Mouse (Mus musculus): ENCODE data around the gene Jag2. TPM values are rescaled to one million over a fixed set of nuclear protein-coding genes. Genes with fewer than 3 reads are reported as not detected.

Jag2 gene
- polyA plus RNA-seq, 1 experiment from 2014 or later = 3.2 TPM

DNA sequence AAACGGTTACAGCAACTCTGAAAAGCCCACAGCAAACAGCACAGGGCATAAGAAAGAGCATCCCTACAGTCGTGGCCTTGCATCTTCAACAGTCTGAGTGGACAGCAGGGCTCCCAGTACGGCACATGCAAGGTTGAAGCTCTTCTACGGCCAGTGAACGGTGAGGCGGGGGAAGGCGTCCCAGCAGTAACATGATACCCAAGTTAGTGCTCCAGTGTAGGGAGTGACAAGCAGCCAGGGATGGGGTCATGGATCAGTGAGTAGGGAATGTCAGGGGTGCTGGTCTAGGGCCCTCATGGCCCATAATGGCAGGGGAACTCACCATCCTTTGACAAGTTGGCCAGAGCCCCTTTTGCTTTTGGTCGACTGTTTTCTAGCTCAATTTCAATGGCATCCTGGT is 39.4 kb upstream of the Jag2 start:
- Histone ChIP-seq H3K27me3 (ENCODE audit: control insufficient read depth, insufficient read depth, low read length) (no peaks in the 10 kb centered on the region), H3K4me1 (replicated peaks; ENCODE audit: control insufficient read depth, insufficient read depth) (no peaks in the 10 kb centered on the region), H3K4me3 (ENCODE audit: low read depth, low read length) (no peak overlapping the region), H3K4me2 (replicated peaks; ENCODE audit: low read depth) (no peak overlapping the region), H3K9ac (ENCODE audit: low read length) (no peak overlapping the region), H3K27ac (replicated peaks) (no peak overlapping the region), H3K9me3 (ENCODE audit: control insufficient read depth, low read length) (no peaks in the 10 kb centered on the region), H3K36me3 (ENCODE audit: control insufficient read depth, insufficient read depth, low read length) (peaks cover 69% of the 10 kb centered on the region)
- no peak for TF ChIP-seq CTCF (IDR thresholded peaks at IDR 0.05; ENCODE audit: low read depth)
- TF ChIP-seq EP300 (optimal IDR thresholded peaks at IDR 0.05) = no peak
- DNase-seq (ENCODE audit: low spot score) (no peak), ATAC-seq (ENCODE audit: low FRiP score, low TSS enrichment) (no peak)
- WGBS = 75% methylated on average over 8 of the region's 8 CpGs

DNA sequence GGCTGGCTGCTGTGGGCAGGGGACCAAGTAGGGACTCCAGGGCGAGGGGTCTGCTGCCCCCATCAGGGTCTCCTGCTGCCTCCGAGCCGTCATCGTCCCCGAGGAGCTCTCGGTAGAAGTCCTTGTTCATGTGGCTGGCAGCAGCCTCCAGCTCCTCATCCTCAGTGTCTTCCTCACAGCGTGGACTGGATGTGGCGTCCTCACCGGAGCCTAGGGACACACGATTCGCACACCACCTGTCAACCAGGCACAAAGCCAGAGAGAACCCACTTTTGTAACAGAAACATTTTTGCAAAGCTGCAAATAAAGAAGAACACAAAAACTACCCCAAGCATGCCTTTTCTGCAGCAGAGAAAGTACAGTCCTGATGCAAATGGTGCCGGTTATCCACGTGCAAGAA is 36.2 kb upstream of the Jag2 start:
- ATAC-seq (ENCODE audit: low FRiP score, low TSS enrichment) (no peak), DNase-seq (ENCODE audit: low spot score) (no peak)
- peaks cover 71% of the 10 kb centered on the region for H3K36me3 ChIP-seq (ENCODE audit: control insufficient read depth, insufficient read depth, low read length)
- H3K4me2 ChIP-seq (replicated peaks; ENCODE audit: low read depth) = no peak overlapping the region
- H3K27ac ChIP-seq (replicated peaks) = no peak overlapping the region
- H3K9me3 ChIP-seq (ENCODE audit: control insufficient read depth, low read length) = no peaks in the 10 kb centered on the region
- H3K4me3 ChIP-seq (ENCODE audit: low read depth, low read length) = no peak overlapping the region
- H3K9ac ChIP-seq (ENCODE audit: low read length) = no peak overlapping the region
- WGBS = 89% methylated on average over 13 of the region's 13 CpGs
- no peaks in the 10 kb centered on the region for H3K27me3 ChIP-seq (ENCODE audit: control insufficient read depth, insufficient read depth, low read length)
- H3K4me1 ChIP-seq (replicated peaks; ENCODE audit: control insufficient read depth, insufficient read depth) = no peaks in the 10 kb centered on the region
- TF ChIP-seq CTCF (IDR thresholded peaks at IDR 0.05; ENCODE audit: low read depth) = no peak
- TF ChIP-seq EP300 (optimal IDR thresholded peaks at IDR 0.05) = no peak

DNA sequence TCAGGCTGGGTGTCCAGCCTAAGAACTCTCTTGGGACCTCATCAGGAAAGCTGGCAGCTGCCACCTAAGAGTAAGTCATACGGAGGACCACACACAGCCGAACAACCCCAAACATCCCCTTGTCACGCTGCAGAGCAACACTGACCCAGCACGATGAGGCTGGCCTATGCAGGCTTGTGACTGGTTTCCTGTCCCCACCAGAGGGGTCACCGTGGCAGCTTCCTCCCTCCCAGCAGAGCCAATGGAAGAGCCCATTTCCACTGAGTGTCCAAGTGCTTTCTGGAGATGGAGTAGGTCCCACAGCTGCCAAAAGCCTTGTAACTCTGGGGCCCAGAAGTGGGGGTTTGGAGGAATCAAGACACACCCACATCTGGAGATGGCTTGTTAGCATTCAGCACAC is 32.3 kb upstream of the Jag2 start:
- WGBS = 75% methylated on average over 5 of the region's 5 CpGs
- DNase-seq (ENCODE audit: low spot score) = no peak
- H3K4me1 ChIP-seq (replicated peaks; ENCODE audit: control insufficient read depth, insufficient read depth) = no peaks in the 10 kb centered on the region
- ATAC-seq (ENCODE audit: low FRiP score, low TSS enrichment) = 0 out of 2 replicates have a peak, but pooled peaks have one; percentile 12
- H3K4me3 ChIP-seq (ENCODE audit: low read depth, low read length) = no peak overlapping the region
- H3K36me3 ChIP-seq (ENCODE audit: control insufficient read depth, insufficient read depth, low read length) = peaks cover 51% of the 10 kb centered on the region
- H3K9ac ChIP-seq (ENCODE audit: low read length) = no peak overlapping the region
- TF ChIP-seq EP300 (optimal IDR thresholded peaks at IDR 0.05) (no peak), CTCF (IDR thresholded peaks at IDR 0.05; ENCODE audit: low read depth) (no peak)
- H3K4me2 ChIP-seq (replicated peaks; ENCODE audit: low read depth) = no peak overlapping the region
- no peaks in the 10 kb centered on the region for H3K9me3 ChIP-seq (ENCODE audit: control insufficient read depth, low read length)
- 0 out of 2 replicates have a peak overlapping the region, but pooled peaks have one; percentile 8 for H3K27ac ChIP-seq (replicated peaks)
- no peaks in the 10 kb centered on the region for H3K27me3 ChIP-seq (ENCODE audit: control insufficient read depth, insufficient read depth, low read length)

DNA sequence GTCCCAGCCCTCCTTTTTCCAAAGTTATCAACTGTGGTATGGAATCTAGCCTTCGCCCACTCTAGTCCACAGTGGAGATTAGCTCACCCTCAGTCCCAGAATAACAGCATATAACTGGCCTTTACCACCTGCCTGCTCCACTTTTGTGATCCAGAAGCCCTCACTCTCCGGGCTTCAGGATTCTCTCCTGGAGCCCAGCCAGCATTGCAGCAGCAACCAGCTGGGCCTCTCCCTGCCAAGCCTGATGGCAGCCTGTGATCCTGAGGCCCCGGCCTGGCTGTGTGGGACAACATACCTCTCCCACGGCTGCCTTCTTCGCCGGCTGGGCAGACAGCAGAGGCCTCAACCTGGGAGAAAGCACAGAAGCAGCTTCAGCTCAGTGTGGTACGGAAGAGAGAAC is 31.9 kb upstream of the Jag2 start:
- DNase-seq (ENCODE audit: low spot score) (no peak), ATAC-seq (ENCODE audit: low FRiP score, low TSS enrichment) (no peak)
- TF ChIP-seq EP300 (optimal IDR thresholded peaks at IDR 0.05) (no peak), CTCF (IDR thresholded peaks at IDR 0.05; ENCODE audit: low read depth) (no peak)
- Histone ChIP-seq H3K36me3 (ENCODE audit: control insufficient read depth, insufficient read depth, low read length) (peaks cover 48% of the 10 kb centered on the region), H3K9me3 (ENCODE audit: control insufficient read depth, low read length) (no peaks in the 10 kb centered on the region), H3K4me3 (ENCODE audit: low read depth, low read length) (no peak overlapping the region), H3K9ac (ENCODE audit: low read length) (no peak overlapping the region), H3K4me1 (replicated peaks; ENCODE audit: control insufficient read depth, insufficient read depth) (no peaks in the 10 kb centered on the region), H3K4me2 (replicated peaks; ENCODE audit: low read depth) (no peak overlapping the region), H3K27me3 (ENCODE audit: control insufficient read depth, insufficient read depth, low read length) (no peaks in the 10 kb centered on the region), H3K27ac (replicated peaks) (no peak overlapping the region; the same call in 1 of the 2 replicates)
- WGBS = 69% methylated on average over 7 of the region's 7 CpGs

DNA sequence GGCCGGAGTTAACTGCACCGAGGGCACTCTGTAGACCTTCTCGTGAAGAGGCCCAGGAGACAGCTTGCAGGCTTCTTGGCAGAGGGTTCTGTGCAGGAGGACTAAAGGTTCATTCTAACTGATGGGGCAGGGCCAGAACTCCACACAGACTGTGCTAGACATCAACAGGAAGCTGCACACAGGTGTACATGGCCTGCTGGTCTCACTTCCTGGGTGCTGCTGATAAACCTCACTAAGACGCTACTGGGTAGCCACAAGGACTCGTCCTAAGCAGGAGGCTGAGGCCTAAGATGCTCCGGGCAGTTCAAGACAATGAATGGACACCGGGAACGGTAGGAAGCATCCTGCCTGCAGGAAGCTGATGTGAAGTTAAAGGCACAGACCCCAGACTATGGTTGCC is 29.8 kb upstream of the Jag2 start:
- H3K4me2 ChIP-seq (replicated peaks; ENCODE audit: low read depth) = no peak overlapping the region
- H3K27me3 ChIP-seq (ENCODE audit: control insufficient read depth, insufficient read depth, low read length) = no peaks in the 10 kb centered on the region
- peaks cover 35% of the 10 kb centered on the region for H3K36me3 ChIP-seq (ENCODE audit: control insufficient read depth, insufficient read depth, low read length)
- no peaks in the 10 kb centered on the region for H3K4me1 ChIP-seq (replicated peaks; ENCODE audit: control insufficient read depth, insufficient read depth)
- H3K9ac ChIP-seq (ENCODE audit: low read length) = no peak overlapping the region
- ATAC-seq (ENCODE audit: low FRiP score, low TSS enrichment) (no peak), DNase-seq (ENCODE audit: low spot score) (no peak)
- no peaks in the 10 kb centered on the region for H3K9me3 ChIP-seq (ENCODE audit: control insufficient read depth, low read length)
- 85% methylated on average over 8 of the region's 8 CpGs for WGBS
- H3K27ac ChIP-seq (replicated peaks) = no peak overlapping the region
- TF ChIP-seq CTCF (IDR thresholded peaks at IDR 0.05; ENCODE audit: low read depth) (no peak), EP300 (optimal IDR thresholded peaks at IDR 0.05) (no peak)
- no peak overlapping the region for H3K4me3 ChIP-seq (ENCODE audit: low read depth, low read length)

DNA sequence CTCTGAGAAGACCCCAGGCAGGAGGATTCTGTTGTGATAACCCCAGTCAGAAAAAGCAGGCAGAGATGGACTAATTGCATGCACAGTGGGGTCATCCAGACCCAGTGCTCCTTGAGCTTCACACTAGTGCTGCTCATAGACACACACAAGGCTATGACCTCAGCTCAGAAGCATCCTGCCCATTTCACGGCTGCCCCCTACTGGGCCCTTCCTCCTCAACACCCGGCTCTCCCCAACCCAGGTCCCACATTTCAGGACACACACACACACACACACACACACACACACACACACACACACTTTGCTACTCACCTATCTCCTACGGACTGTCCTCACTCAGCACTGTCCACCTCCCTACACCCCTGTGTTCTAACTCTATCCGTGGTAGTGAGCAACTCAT is 28.7 kb upstream of the Jag2 start:
- no peak overlapping the region for H3K4me3 ChIP-seq (ENCODE audit: low read depth, low read length)
- DNase-seq (ENCODE audit: low spot score) = peak; percentile 62
- H3K9me3 ChIP-seq (ENCODE audit: control insufficient read depth, low read length) = no peaks in the 10 kb centered on the region
- ATAC-seq (ENCODE audit: low FRiP score, low TSS enrichment) = peak; percentile 74
- TF ChIP-seq EP300 (optimal IDR thresholded peaks at IDR 0.05) (no peak), CTCF (IDR thresholded peaks at IDR 0.05; ENCODE audit: low read depth) (peak; percentile 72)
- WGBS = 35% methylated on average over 4 of the region's 4 CpGs
- H3K27ac ChIP-seq (replicated peaks) = no peak overlapping the region
- no peaks in the 10 kb centered on the region for H3K27me3 ChIP-seq (ENCODE audit: control insufficient read depth, insufficient read depth, low read length)
- H3K4me1 ChIP-seq (replicated peaks; ENCODE audit: control insufficient read depth, insufficient read depth) = no peaks in the 10 kb centered on the region
- no peak overlapping the region for H3K4me2 ChIP-seq (replicated peaks; ENCODE audit: low read depth)
- peaks cover 30% of the 10 kb centered on the region for H3K36me3 ChIP-seq (ENCODE audit: control insufficient read depth, insufficient read depth, low read length)
- H3K9ac ChIP-seq (ENCODE audit: low read length) = no peak overlapping the region
